Mouse (Mus musculus): ENCODE results near the gene Hexa. TPM values are rescaled to one million over a fixed set of nuclear protein-coding genes. Genes with fewer than 3 reads are reported as not detected.

Hexa gene
- polyA plus RNA-seq, 1 experiment from 2014 or later = 78.1 TPM

Other genes starting within 250 kb of the Hexa start
- gene Adpgk, start 248.0 kb upstream of the Hexa start, polyA plus RNA-seq (2015; fragmentation: Nextera tagmentation; extraction: Ambion mirVana) = 36.7 and 37.6 TPM in 2 replicates
- 16.4 and 20.3 TPM in 2 replicates for gene Bbs4, start 186.0 kb upstream of the Hexa start, polyA plus RNA-seq (2015; fragmentation: Nextera tagmentation; extraction: Ambion mirVana)
- gene Arih1, start 52.9 kb upstream of the Hexa start, polyA plus RNA-seq (2015; fragmentation: Nextera tagmentation; extraction: Ambion mirVana) = 12.4 and 13.6 TPM in 2 replicates
- 0.27 TPM in 1 of 2 replicates, not detected in the other for gene Tmem202, start 307 bp downstream of the Hexa start, polyA plus RNA-seq (2015; fragmentation: Nextera tagmentation; extraction: Ambion mirVana)
- 0.32 and 0.53 TPM in 2 replicates for gene Celf6, start 38.4 kb downstream of the Hexa start, polyA plus RNA-seq (2015; fragmentation: Nextera tagmentation; extraction: Ambion mirVana)
- gene Parp6, start 77.7 kb downstream of the Hexa start, polyA plus RNA-seq (2015; fragmentation: Nextera tagmentation; extraction: Ambion mirVana) = 23.6 and 30.0 TPM in 2 replicates
- gene Pkm, start 116.8 kb downstream of the Hexa start, polyA plus RNA-seq (2015; fragmentation: Nextera tagmentation; extraction: Ambion mirVana) = 1,434 and 1,451 TPM in 2 replicates
- gene Gramd2, start 140.6 kb downstream of the Hexa start, polyA plus RNA-seq (2015; fragmentation: Nextera tagmentation; extraction: Ambion mirVana) = 1.4 and 1.5 TPM in 2 replicates
- 11.9 and 13.2 TPM in 2 replicates for gene Senp8, start 211.2 kb downstream of the Hexa start, polyA plus RNA-seq (2015; fragmentation: Nextera tagmentation; extraction: Ambion mirVana)
- 17.3 and 18.2 TPM in 2 replicates for gene Myo9a, start 211.4 kb downstream of the Hexa start, polyA plus RNA-seq (2015; fragmentation: Nextera tagmentation; extraction: Ambion mirVana)

Data from kidney, embryonic 16.5 days (tissue).